Mouse (Mus musculus): Measurements from ENCODE around the gene Serpinf1.
"Not testable (repeated sequence)": the region's sequence is repeated elsewhere in the genome, so short reads cannot be mapped to it uniquely, and the experiment has no call there.

Serpinf1 gene

GRCm38 (mm10) chr11:75422013-75422792 is at the start of gene Serpinf1:
Gene Serpinf1 (minus strand): TSS chr11:75422701.
- peak; percentile 78 for DNase-seq (ENCODE audit: low read depth, low spot score)

DNA sequence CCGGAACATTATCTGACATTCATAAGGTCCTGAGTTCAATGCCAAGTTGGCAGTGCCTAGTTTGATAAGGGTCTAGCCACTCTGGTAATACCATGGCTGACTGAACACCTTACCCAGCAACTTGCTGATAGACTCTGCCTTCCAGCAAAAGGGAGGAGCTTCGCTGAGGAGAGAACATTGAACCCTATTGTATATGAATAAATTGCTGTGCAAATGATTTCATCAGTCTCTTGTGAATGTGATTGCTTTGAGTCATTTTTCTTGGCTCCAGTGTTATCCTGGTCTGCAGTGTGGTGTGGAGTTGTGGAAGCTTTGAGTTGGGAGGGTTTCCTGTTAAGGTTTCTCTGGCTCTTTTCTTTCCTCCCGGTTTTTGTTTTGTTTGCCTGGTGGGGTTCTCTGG is 48.2 kb upstream of the Serpinf1 start:
- peak; percentile 83 for DNase-seq (ENCODE audit: low read depth, low spot score)

DNA sequence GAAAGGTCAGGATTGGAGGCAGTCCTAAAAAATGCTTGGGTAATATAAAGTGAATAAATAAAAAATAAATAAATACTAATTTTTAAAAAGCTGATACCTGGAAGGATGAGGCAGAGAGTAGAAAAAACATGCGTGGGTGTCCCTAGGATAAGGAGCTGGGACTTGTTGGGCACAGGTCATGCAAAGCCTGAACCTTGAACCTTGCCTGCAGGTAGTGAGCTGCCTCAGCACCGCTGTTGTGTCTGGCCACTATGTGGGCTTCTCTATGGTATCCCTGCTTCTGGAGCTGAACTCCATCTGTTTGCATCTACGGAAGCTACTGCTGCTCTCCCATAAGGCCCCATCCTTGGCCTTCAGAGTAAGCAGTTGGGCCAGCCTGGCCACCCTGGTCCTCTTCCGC is 46.8 kb upstream of the Serpinf1 start:
- DNase-seq (ENCODE audit: low read depth, low spot score): no peak

DNA sequence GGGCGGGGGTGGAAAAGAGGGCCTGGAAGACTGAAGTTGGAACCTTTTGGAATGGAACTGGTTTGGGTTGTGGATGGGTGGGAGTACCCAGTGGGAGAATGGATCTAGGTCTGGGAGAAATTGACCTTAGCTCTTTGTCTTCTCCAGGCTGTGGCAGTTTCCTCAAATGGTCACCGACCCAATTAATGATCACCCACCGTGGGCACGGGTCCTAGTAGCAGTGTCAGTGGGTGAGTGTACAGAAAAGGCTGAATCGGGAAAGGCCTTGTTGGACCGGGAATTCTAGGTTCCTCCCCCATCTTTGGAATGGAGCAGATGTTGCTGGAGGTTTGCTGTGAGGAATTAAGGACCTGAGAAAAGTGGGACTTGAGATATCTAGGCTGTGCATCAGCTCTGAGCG is 45.9 kb upstream of the Serpinf1 start:
- no peak for DNase-seq (ENCODE audit: low read depth, low spot score)

GRCm38 (mm10) chr11:75467512-75468215 is 45.2 kb upstream of the Serpinf1 start:
- DNase-seq (ENCODE audit: low read depth, low spot score): no peak

- DNase-seq (ENCODE audit: low read depth, low spot score): peak; percentile 56
Measured at GRCm38 (mm10) chr11:75466731-75467505, 44.4 kb upstream of the Serpinf1 start.

DNA sequence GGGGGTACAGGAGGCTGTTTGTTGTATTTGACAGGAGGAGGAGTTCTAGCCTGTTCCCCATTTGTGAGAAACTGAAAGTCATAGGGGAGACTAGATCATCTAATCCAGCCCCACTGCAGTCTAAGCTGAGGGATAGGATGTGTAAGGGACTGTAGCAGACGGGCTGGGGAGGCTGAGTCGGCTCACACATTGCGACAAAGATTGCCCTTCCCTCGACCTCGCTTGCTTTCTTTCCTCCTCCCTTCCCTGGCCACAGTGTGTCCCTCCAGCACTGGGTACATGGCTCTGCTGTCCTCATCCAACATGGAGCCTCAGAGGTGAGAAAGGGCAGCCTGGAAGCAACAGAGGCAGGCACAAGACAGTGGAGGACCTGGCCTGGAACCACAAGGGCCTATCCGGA is 42.5 kb upstream of the Serpinf1 start:
- no peak for DNase-seq (ENCODE audit: low read depth, low spot score)

DNA sequence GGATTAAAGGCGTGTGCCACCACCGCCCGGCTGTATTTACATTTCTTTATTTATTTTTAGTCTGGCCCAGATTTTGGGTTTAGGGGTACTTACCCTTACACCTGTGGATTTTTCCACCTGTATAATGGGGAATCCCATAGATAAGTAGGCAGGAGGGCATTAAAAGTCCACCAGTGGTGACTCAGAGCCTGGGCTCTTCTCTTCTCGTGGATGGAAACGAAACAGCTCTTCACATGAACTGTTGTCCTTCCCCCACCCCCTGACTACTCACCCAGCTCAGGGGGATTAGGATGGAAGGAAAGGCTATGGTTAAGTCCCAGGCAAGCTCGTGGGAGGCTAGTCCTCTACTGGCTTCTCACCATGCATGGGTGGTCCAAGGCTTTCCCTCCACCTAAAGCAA is 41.9 kb upstream of the Serpinf1 start:
- DNase-seq (ENCODE audit: low read depth, low spot score): no peak

DNA sequence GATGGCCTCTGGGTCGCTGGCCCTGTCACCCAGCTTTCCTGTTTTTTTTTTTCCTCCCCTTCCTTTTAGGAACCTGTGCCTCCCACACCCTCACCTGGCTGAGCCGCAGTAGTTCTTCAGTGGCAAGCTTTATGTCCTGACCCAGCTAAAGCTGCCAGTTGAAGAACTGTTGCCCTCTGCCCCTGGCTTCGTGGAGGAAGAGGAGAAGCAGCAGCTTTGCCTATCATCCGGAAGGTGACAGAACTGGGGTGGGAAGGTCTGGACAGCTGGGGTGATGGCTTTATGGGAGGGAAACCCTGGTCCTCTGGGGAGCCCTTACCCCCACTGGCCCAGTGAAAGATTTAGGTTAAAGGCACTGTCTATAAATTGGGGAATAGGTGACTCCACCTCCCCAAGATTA is 41.1 kb upstream of the Serpinf1 start:
- DNase-seq (ENCODE audit: low read depth, low spot score): no peak

DNA sequence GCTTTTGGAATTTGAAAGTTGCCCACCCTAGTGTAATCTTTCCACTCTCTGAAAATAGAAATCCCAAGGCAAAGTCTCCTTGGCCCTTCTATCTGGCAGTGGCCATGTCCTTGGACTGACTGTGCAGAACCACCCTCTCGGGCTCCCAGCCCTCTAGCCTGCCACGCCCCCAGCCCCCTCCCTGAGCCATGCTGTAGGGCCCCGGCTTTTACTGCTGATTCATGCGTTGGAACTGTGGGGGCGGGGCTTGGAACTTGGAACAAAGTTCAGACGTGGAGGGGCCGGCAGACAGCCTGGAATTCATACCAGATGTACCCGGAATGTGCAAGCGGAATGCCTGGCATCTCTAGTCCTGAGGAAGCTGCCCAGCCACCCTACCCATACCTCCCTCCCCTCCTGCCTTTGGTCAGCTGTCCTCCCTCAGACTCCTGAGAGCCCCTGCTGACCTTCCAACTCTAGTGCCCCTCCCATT is 40.4 kb upstream of the Serpinf1 start:
- peak; percentile 99 for DNase-seq (ENCODE audit: low read depth, low spot score)

DNA sequence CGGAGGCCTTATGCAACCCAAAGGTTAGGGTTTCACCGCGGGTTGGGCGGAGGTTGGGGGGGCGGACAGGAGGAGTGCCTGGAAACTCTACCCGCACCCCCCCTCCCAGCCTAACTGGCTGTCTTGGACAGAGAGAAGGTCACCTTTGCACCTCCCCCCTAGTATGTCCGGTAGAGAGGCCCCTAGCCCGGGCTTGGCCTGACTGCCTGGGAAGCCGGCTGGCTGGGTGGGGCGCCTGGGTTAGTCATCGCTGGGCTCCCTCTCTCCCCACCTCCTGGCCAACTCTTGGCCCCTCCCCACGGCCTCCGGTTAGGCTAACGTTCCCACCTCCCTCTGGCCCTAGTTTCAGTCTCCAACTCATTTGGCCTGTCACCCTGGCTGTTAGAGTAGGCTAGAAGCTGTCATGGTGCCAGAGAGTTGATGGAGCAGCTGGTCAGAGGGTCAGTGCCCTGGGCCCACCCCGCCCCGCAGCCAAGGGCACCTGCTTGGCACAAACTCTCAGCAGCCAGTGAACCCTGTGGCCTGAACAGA is 39.8 kb upstream of the Serpinf1 start:
- DNase-seq (ENCODE audit: low read depth, low spot score): peak; percentile 95

DNA sequence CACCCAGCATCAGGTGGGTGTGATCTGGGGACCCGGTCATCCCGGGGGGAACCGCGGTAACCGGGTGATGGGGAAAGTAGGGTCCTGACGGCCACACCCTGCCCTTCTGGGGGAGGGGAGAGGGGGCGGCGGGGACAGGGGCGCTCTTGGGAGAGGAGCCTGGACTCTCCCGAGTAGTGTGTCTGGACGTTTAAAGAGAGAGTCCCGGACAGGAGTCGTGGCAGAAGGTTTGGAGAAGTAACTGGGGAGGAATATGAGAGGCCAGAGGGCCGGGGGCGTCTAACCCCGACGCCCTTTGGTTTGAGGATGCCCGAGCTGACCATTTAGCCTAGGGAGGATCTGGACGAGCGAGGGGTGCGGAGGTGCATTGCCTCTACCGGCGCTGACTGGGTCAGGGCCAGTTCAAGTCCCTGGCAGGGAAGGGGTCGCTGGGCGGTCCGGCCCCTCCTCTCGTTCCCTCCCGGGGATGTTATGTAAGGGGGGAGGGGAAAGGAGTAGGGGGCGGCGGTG is 39.3 kb upstream of the Serpinf1 start:
- no peak for DNase-seq (ENCODE audit: low read depth, low spot score)

GRCm38 (mm10) chr11:75460844-75461742 is 38.6 kb upstream of the Serpinf1 start, which contains the start of gene Tlcd2:
Gene Tlcd2 (plus strand): TSS chr11:75461715.
- DNase-seq (ENCODE audit: low read depth, low spot score): peak; percentile 100

DNA sequence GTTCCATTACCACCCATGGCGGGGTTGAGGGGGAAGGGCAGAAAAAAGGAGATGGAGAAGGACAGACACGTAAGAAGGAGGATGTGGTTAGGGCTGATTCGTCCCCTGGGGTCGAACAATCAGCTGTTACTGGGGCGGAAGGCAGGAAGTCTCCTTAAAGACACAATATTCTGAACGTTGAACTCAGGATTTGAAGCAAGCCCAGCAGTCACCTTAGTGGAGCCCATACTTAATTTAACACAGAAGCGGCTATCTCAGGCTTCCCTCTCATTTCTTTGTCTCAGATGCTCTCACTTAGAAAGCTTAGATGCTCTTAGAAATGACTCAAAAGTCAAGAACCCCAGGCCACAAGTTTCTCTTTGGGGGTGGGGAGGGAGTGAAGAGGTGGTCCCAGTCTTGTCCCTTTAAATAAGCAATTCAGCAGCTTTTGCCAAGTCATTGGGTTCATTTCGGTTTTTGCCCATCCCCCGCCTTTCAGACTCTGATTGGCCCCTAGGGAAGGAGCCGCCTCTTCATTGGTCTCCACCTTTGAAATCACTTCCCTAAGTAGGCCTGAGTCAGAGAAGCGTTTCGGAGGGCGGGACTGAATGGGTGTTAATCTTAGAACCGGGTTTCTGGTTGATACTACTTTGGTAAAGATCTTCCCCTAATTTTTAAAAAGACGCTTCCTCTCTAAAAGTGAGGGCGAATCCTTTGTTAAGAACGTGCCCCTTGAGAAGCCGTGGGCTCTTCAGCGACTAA is 37.8 kb upstream of the Serpinf1 start:
- peak; percentile 98 for DNase-seq (ENCODE audit: low read depth, low spot score)

DNA sequence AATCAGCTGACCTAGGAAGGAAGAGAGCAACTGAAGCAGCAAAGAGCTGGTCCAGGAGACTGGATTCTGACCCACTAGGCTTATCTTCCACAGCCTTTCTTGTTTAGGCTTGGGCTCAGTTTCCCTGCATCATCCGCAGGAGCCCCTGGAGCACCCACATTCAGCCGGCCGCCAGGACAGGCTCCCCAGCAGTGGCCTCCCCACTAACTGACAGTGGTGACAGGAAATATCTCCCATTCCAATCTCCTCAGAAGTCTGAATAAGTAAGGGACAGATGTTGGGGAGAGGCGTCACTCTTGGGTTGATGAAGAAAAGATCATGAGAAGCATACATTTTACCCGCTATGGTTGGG is 37.2 kb upstream of the Serpinf1 start:
- DNase-seq (ENCODE audit: low read depth, low spot score): no peak

DNA sequence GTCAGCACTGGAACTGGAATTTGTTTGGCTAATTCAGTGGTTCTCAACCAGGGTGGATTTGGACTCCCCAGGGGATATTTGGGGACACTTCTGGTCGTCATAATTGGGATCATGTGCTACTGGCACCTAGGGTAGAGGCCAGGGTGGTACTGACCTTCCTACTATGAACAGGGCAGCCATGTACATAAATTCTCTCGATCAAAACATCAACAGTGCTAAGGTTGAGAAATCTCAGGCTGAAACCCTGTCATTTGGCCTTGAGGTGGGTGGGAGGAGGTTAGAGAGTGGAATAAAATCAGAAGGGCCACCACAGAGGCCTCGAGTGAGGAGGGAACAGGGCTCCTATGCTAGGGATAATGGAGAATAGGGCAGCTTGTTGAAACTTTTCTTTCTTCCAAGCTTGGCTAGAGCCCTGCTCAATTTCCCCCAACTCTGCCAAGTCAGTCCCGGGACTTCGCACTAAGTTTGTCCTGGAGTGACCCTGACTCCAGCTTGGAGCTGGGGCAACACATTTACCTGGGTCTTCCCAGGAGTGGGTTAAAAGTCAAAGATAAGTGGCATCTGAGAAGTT is 36.7 kb upstream of the Serpinf1 start:
- DNase-seq (ENCODE audit: low read depth, low spot score): peak; percentile 40

- DNase-seq (ENCODE audit: low read depth, low spot score): peak; percentile 82
Measured at GRCm38 (mm10) chr11:75458628-75459041, 36.1 kb upstream of the Serpinf1 start.

GRCm38 (mm10) chr11:75458169-75458568 is 35.7 kb upstream of the Serpinf1 start:
- peak; percentile 79 for DNase-seq (ENCODE audit: low read depth, low spot score)

DNA sequence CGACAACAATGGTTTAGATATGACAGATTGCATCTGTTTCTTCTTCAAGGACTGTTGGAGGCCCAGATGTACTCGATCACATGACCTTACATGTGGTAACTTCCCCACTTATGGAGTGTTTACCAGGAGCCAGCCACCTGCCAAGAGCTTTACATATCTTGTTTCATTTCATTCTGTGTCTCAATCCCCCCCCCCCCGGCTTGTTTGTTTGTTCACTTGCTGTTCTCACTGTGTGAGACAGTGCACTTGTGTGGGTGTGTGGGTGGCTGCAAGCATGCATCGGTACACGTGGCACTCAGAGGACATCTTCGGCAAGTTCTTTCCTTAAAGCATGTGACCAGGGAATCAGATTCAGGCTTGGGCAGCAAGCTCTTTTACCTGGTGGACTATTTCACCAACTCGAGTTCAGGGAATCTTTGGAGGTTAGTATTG is 34.0 kb upstream of the Serpinf1 start:
- no peak for DNase-seq (ENCODE audit: low read depth, low spot score)

GRCm38 (mm10) chr11:75455971-75456370 is 33.5 kb upstream of the Serpinf1 start:
- DNase-seq (ENCODE audit: low read depth, low spot score): not testable (repeated sequence)
